Mouse (Mus musculus) brain, embryonic 18.5 days (tissue): Measurements from ENCODE around the gene Gfi1b.

Source experiments
- DNase-seq: peaks from one replicate; pipeline ENCODE4 v3.0.0-alpha.2; 2012; ENCODE audit warnings: low read depth, low spot score

Gfi1b gene

GRCm38 (mm10) chr2:28599569-28599900 lies 22.2 kb downstream of the Gfi1b start:
- DNase-seq: no peak

GRCm38 (mm10) chr2:28598692-28599568 lies 22.9 kb downstream of the Gfi1b start:
- no peak for DNase-seq

GRCm38 (mm10) chr2:28597733-28598547 lies 23.8 kb downstream of the Gfi1b start:
- no peak for DNase-seq

DNA sequence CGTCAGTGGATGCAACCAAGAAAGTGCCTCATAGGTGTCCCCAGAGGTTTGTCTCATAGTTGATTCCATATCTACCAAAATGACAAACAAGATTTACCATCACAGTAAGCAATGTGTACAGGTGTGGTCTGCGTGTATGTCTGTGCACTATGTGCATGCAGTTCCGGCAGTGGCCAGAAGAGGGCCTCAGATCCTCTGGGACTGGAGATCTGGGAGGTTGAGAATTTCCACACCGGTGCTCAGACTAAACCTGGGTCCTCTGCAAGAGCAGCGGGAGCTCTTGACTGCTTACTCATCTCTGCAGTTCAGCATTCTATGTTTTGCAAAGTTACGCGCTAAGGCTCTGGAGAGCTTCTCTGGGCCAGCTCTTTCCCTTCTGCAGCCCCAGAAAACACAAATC lies 24.8 kb downstream of the Gfi1b start:
- no peak for DNase-seq

DNA sequence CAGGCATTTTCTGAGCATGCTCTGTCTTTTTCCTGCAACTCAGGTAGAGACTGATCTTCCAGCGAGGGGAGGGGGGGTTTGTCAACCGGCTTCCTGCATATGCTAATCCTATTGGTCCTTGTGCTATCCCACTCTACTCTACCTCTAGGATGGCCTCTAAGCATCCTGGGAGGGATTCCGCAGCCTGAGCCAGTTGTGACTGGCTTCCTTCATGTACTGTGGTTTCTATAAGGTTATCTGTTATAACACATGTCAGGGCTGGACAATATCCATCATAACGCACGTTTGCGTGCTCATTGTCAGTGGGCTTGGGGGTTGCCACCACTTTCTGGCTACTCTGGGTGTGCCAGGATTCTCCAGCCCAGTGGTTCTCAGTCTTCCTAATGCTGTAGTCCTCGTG lies 25.8 kb downstream of the Gfi1b start:
- DNase-seq: no peak

DNA sequence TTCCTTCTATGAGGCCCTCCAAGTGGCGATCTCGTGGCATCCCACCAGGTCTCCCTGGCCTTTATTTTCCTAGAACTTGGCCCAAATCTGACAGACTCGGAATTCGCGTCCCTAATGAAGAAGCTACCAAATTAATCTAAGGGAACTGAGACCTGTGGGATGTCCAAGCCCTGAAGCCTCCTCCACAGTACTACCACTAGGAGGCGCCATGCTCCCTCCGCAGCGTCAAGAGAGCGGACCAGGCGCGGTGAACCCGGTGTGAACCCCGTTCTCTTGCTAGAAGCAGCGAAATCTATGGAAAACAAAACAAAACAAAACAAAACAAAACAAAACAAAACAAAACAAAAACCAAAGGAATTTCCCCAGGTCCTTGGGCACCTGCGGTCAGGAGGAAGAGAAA lies 29.0 kb downstream of the Gfi1b start:
- DNase-seq: no peak

DNA sequence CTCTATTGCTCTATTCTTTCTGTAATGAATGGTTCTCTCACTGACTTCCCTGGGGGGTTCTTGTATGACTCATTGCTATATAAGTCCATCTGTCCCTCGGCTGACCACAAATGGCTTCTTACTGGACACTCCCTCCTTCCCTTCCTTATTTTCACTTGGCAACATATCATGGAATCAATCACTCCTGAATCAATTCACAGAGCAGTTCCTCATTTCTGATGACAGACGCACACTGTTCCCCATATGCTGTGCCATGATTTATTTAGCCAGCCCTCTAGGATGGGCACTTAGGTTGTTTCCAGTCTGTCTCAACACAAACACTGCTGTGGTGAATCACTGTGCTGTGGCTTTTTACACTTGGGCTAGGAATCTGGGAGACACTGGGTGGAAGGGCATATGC lies 30.3 kb downstream of the Gfi1b start:
- no peak for DNase-seq

- no peak for DNase-seq
These were observed 33.2 kb downstream of the Gfi1b start for GRCm38 (mm10) chr2:28588574-28588973.

DNA sequence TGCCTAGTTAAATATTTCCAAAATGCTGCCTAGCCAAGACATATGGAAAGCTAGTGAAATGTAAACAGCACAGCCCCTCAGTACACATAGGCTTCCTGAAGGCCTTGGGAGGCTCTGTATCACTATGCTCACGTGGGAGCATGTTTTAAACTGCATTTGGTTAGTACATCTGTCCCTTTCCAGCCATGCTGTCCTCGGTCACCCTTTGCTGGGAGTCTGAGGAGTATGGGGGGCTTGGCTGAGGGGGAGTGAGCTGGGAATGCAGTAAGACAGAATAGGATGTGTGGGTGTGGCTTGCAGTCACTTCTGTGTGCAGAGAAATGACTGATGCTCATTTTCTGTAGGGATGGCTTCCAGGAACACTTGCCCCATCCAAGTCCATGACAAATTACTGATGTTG lies 36.1 kb downstream of the Gfi1b start:
- no peak for DNase-seq

- peak; percentile 46 for DNase-seq
These were observed 36.7 kb downstream of the Gfi1b start for GRCm38 (mm10) chr2:28585043-28585571.

DNA sequence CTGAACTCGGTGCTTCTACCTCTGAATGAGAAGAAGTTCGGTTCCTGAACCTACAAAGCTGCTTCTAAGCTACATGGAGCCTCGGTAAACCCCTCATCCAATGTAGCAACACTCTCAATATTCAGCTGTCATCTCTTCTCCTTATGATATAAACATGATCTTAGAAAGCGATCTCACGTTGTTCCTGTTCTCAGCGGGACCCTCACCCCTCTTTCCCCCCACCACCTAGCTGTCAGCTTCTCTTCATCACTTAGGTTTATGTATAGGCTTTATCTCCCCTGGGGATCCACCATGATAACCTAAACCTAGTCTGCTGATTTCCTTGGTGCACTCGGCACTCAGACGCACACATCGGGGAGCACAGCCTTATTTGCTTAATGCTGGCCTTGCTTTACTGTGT lies 38.1 kb downstream of the Gfi1b start, which contains the start of gene Gtf3c5:
TSS of gene Gtf3c5 (minus strand) at position 101 of the 400 bp plus-strand sequence.
- DNase-seq: no peak

DNA sequence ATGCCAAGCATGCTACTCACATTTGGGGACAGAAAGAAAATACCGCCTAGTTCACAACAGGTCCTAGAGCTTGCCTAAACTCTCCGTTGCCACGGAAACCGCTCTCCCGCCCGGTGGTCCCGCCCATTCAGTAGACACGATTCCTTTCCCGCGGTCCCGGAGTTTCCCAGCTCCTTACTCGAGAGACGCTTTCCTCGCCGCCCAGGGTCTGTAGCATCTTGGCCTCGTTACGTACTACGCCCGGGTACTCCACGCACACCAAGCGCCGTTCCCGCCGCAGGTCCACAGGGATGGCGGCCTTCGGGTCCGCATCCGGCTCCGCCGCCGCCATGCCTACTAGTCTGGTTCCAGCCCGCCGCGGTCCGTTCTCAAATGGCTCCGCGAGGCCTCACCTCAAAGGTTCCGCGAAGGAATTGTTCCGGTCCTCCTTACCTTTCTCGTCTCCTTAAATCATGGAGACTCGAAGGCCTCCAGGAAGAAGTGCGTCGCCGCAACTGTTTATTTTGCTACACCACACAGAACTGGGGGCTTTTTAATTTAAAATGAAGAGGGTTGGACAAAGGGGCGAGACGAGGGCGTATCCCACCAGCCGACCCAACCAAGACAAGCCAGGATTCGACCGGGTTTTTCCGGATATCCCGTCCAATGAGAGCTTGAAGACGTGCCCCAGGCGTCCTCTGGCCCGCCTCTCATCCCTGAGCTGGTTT lies 39.0 kb downstream of the Gfi1b start:
- peak; percentile 85 for DNase-seq

DNA sequence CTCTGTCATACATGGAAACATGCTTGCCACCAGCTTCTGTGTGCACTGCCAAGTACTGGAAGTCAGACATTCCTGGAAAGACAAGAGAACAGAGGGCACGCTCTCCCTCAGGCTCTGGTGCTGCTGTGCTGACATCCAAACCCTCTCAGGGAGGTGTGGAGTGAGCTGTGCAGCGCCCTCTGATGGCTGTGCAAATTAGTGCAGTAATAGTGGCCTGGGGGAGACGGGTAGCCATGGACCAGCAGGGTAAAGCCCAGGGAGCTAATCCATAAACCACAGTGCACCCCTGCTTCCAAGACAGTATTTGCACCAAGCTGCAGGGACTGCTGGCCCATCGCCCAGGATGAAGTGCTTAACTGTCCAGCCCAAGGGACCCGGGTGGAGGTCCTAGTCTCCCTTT lies 43.8 kb downstream of the Gfi1b start:
- DNase-seq: no peak

DNA sequence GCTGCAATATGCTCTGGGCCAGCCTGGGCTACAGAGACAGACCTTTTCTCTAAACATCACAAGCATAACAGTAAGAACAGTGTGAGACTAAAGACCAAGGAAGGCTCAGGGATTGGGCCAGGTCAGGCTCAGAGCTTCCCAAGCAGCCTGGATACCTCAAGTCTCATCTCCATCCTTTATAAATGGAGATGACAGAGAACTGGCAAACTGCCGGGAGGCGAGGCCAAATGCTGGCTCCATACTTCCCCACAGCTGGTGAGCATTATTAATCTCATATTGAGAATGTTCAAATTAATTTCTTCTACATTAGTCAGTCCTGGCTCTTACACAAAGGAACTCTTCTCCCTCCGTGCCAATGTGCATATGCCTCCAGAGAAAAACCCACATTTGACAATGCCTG lies 45.0 kb downstream of the Gfi1b start:
- no peak for DNase-seq

- DNase-seq: no peak
These were observed 46.4 kb downstream of the Gfi1b start for GRCm38 (mm10) chr2:28575341-28575740.

- no peak for DNase-seq
These were observed 51.9 kb downstream of the Gfi1b start for GRCm38 (mm10) chr2:28569903-28570302.

GRCm38 (mm10) chr2:28566545-28566944 lies 55.2 kb downstream of the Gfi1b start:
- DNase-seq: no peak

- no peak for DNase-seq
These were observed 57.4 kb downstream of the Gfi1b start for GRCm38 (mm10) chr2:28564380-28564779.

DNA sequence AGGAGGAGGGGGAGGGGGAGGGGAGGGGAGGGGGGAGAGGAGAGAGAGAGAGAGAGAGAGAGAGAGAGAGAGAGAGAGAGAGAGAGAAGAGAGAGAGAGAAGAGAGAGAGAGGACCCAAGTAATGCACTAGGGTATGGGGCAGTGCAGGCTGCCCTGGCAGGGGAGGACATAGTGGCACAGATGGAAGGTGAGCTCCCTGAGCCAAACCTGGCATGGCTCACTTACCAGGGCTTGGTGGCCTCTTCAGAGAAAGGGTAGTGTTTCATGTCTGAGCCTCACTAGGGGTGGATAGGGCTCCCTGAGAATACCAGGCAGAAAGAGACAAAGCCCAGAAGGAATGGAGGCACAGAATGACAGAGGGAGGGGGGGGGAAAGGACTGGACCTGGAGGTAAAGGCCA lies 58.0 kb downstream of the Gfi1b start:
- no peak for DNase-seq

GRCm38 (mm10) chr2:28563303-28563702 lies 58.5 kb downstream of the Gfi1b start, which contains the start of gene Cel:
Cel (minus strand) TSS chr2:28563403.
- DNase-seq: no peak
